Mouse (Mus musculus) G1E (cell line): ENCODE measurements around the gene Tff2.

Experiments
- CTCF ChIP-seq: IDR thresholded peaks from 2 replicates; pipeline ENCODE4 v1.5.1; 2012; ENCODE audit warnings: low read depth, low read length, inconsistent platforms, mixed read lengths
- GATA1 ChIP-seq: IDR thresholded peaks from 2 replicates; pipeline ENCODE4 v1.6.1; 2012; ENCODE audit warnings: borderline replicate concordance, low read length, inconsistent platforms, mixed read lengths
- POLR2AphosphoS5 ChIP-seq: IDR thresholded peaks from 2 replicates; pipeline ENCODE4 v1.6.1; 2012; ENCODE audit warnings: low read depth, low read length, inconsistent platforms; ENCODE audit not compliant: insufficient replicate concordance
- TAL1 ChIP-seq: conservative IDR thresholded peaks from 2 replicates; pipeline ENCODE4 v1.6.1; 2012; ENCODE audit warnings: low read depth, low read length, inconsistent platforms, mixed read lengths

DNA sequence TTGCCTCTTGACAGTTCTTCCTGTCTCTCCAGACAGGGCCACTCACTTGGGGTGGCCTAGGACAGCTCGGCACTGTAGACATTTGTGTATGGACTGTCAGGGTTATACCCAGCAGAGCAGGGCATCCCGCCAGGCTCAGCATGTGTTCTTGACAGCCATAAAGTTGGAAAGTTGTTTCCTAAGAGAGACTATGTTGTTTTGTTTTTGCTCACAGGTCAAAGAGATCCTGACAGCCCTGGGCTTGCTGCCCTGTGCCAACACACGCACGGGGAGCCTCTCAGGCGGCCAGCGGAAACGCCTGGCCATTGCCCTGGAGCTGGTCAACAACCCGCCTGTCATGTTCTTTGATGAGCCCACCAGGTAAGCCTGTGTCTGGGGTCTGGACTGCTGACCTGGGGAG is 40.3 kb downstream of the Tff2 start:
- TF ChIP-seq CTCF (no peak), TAL1 (no peak), POLR2AphosphoS5 (no peak), GATA1 (no peak)
